Mouse (Mus musculus) ES-Bruce4 (cell line): Measurements from ENCODE around the gene Relch. TPM values are rescaled to one million over a fixed set of nuclear protein-coding genes. Genes with fewer than 3 reads are reported as not detected.
A peak's percentile ranks its signal among the peaks of the same experiment; 100 is the strongest.

ENCODE experiments used
- H3K27ac ChIP-seq: 2 replicates; pipeline ENCODE4 v1.5.1; 2012; ENCODE audit warnings: low read length, inconsistent platforms; ENCODE audit not compliant: insufficient read depth
- H3K27me3 ChIP-seq: 2 replicates; pipeline ENCODE4 v1.6.1; 2012; ENCODE audit warnings: mild to moderate bottlenecking, low read length, inconsistent platforms; ENCODE audit not compliant: control insufficient read depth, poor library complexity, insufficient read depth, severe bottlenecking
- H3K36me3 ChIP-seq: 2 replicates; pipeline ENCODE4 v1.6.1; 2012; ENCODE audit warnings: inconsistent platforms, mild to moderate bottlenecking, low read length, moderate library complexity; ENCODE audit not compliant: control insufficient read depth, poor library complexity, insufficient read depth, severe bottlenecking
- H3K4me1 ChIP-seq: one replicate; pipeline ENCODE4 v1.8.1; 2011; ENCODE audit warnings: low read length; ENCODE audit not compliant: control insufficient read depth, insufficient read depth
- H3K4me3 ChIP-seq: 2 replicates; pipeline ENCODE4 v1.5.1; 2011; ENCODE audit warnings: low read depth, mild to moderate bottlenecking, low read length
- H3K9ac ChIP-seq: 2 replicates; pipeline ENCODE4 v1.6.1; 2012; ENCODE audit warnings: low read depth, mild to moderate bottlenecking, inconsistent platforms; ENCODE audit not compliant: poor library complexity, severe bottlenecking
- H3K9me3 ChIP-seq: replicated peaks from 2 replicates; pipeline ENCODE4 v1.6.1; 2012; ENCODE audit warnings: mild to moderate bottlenecking, low read length, inconsistent platforms; ENCODE audit not compliant: control insufficient read depth, poor library complexity, insufficient read depth, severe bottlenecking
- CTCF ChIP-seq: IDR thresholded peaks from one replicate; pipeline ENCODE4 v1.8.1; 2011; ENCODE audit warnings: low read depth, low read length
- EP300 ChIP-seq: IDR thresholded peaks from 2 replicates; pipeline ENCODE4 v1.6.1; 2011; ENCODE audit warnings: low read depth, low read length; ENCODE audit not compliant: insufficient read depth
- POLR2A ChIP-seq: IDR thresholded peaks from one replicate; pipeline ENCODE4 v1.8.1; 2011; ENCODE audit warnings: low read length; ENCODE audit not compliant: insufficient read depth
- polyA plus RNA-seq: library from polyadenylated mRNA; stranded (reverse); fragments of >200 nt; gene quantifications from 2 replicates; pipeline ENCODE4 v1.2.4, GENCODE M21; 2011; ENCODE audit warnings: low read depth; ENCODE audit not compliant: missing spikeins, insufficient read depth, insufficient read length

Gene Relch
- polyA plus RNA-seq, 1 experiment = 26.5 TPM

DNA sequence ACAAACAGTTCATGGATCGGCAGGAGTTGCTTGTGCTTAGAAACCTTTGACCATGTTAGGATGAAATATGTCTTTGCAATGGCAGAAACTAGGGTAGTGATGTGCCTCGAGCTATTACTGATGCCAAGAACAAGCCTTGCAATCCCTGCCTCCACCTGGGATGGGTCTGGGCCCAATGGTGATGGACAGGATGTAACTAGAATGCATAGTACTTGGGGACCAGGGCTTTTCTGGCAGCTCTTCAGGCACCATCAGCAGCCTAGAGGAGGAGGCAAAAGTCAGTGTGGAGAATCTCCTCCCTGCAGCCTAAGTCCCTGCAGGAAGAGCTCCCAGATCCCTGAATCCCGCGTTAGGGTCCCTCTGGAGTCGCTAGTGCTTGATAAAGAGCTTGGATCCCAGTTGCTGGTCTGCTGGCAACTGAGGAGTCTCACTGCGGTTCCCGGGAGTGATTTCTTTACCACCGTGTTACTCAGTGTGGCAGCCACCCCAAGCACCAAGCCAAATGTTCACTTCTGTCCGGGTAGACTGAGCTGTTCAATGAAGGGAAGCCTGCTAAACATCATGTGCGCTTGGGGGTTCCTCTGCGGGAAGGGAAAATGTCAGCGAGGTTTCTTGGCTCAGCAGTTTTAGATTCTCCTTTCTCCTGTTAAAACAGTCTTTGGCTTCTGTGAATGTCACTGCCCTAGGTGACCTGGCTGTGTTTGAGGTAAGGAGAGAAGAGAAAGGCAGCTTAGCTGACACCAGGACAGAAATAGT lies 117.9 kb downstream of the Relch start:
- Histone ChIP-seq H3K9ac (0 out of 2 replicates have a peak overlapping the region, but pooled peaks have one; percentile 79), H3K4me1 (no peaks in the 10 kb centered on the region), H3K9me3 (no peaks in the 10 kb centered on the region), H3K27ac (no peak overlapping the region), H3K4me3 (peak overlapping the region; percentile 86; the same call in 1 of the 2 replicates), H3K27me3 (no peaks in the 10 kb centered on the region; the same call in none of the 2 replicates), H3K36me3 (no peaks in the 10 kb centered on the region)
- TF ChIP-seq POLR2A (no peak), EP300 (no peak)

DNA sequence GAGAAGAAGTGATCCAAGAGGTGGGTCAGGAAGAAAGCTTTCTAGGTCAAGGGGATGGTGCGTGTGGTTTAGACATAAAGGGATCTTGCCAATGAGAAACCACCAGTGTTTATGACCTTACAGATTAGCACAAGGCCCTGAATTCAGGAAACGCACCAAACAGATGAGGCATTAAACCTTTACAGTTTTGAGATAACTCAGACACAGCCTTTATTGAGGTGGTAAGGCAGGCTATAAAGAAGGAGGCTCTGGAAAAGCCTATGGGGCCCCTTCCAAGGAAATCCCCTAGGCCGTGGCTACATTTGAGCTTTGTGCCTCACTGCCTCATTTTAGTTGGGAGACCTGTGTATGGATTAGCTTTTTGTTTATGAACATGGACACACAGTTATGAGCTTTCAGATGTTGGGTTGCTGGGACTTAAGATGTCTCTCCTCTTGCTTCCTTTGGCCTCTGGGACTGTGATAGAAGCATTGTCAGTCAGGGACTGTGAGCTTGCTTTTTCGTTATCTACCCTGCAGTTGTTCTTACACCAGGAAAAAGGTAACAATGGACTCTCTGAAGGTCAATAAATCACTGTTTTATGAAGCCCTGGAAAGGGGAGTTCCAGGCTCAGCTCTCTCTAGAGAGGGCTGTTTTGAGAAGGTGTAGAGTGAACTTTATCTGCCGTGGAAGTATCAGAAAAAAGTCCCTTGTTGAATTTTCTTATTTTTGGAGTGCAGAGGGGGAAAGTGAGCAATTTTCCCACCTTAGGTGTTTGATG lies 120.8 kb downstream of the Relch start:
- Histone ChIP-seq H3K9me3 (no peaks in the 10 kb centered on the region), H3K4me1 (no peaks in the 10 kb centered on the region), H3K36me3 (no peaks in the 10 kb centered on the region), H3K27ac (no peak overlapping the region), H3K4me3 (no peak overlapping the region), H3K27me3 (no peaks in the 10 kb centered on the region; the same call in none of the 2 replicates), H3K9ac (no peak overlapping the region)
- TF ChIP-seq CTCF = no peak
- TF ChIP-seq EP300 = no peak
- no peak for TF ChIP-seq POLR2A

DNA sequence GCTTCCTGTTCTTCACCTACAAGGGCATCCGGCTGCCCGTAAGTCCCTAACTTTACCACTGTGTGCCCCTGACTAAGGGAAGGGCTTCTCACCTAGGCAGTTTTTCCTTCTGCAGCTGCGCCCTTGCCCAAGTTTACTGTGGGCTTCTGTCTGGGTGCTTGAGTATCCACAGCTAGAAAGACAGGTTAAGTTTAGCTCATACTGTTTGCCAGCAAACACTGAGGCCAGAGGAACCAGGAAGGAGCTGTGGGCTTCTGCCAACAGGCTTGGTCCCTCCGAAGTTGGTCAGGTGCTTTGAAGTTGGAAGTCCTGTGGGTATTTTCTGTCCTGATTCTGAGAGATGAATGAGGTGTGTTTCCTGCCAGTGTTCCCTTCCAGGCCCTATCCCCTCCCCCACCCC lies 121.5 kb downstream of the Relch start:
- H3K9ac ChIP-seq = no peak overlapping the region
- TF ChIP-seq EP300 (no peak), CTCF (no peak), POLR2A (no peak)
- H3K9me3 ChIP-seq = no peaks in the 10 kb centered on the region
- no peak overlapping the region for H3K27ac ChIP-seq
- H3K27me3 ChIP-seq = no peaks in the 10 kb centered on the region; the same call in none of the 2 replicates
- H3K4me3 ChIP-seq = no peak overlapping the region
- H3K36me3 ChIP-seq = no peaks in the 10 kb centered on the region
- no peaks in the 10 kb centered on the region for H3K4me1 ChIP-seq

DNA sequence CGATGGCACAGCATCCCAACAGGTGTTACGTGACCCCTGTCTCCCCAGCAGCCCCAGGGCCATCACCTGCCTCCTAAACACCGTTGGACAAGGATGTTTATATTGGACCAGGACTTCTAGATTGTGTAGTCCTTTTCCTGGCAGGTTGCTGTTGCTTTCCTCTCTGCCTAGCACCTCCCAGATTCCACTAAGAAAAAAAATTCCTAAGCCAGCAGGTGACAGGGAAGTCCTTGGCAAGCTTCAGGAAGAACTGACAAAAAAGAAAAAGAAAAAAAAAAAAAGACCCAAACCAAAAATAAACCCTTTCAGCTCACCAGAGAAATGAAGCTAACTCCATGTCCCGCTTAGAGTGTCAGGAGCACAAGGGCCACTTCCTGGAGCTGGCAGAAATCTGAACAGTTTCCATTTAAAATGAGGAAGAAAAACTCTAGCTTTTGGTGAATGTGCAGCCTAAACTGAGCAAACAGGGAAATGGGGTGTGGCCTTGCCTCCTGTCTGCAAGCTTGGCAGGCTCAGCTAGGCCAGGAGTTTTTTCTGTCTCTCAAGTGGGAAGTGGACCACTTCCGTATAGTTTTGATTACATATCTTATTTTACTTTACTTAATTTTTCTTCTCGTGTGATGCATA lies 123.2 kb downstream of the Relch start:
- no peak for TF ChIP-seq EP300
- TF ChIP-seq POLR2A = no peak
- no peak for TF ChIP-seq CTCF
- H3K27me3 ChIP-seq = no peaks in the 10 kb centered on the region; the same call in 1 of the 2 replicates
- no peaks in the 10 kb centered on the region for H3K36me3 ChIP-seq
- H3K4me1 ChIP-seq = no peaks in the 10 kb centered on the region
- H3K9me3 ChIP-seq = no peaks in the 10 kb centered on the region
- no peak overlapping the region for H3K4me3 ChIP-seq
- no peak overlapping the region for H3K27ac ChIP-seq
- no peak overlapping the region for H3K9ac ChIP-seq

DNA sequence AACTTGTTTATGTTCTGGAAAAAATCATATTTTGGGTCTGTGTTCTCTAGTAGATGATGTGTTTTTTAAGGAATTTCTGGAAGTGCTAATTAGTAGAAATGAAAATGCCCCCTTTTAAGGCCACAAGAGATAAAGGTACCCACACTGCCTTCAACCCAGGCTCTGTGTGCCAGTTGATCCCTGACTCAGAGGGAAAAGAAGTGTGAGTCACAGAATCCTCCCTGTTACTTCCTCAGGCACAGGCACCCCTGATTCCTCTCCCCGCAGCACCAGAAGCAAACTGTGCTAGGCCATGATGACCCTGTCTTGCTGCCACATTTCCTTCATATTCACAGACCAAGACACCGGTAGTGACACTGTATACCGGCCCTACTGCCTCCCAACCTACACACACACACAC lies 126.4 kb downstream of the Relch start:
- Histone ChIP-seq H3K9me3 (no peaks in the 10 kb centered on the region), H3K4me1 (no peaks in the 10 kb centered on the region), H3K36me3 (no peaks in the 10 kb centered on the region), H3K4me3 (no peak overlapping the region), H3K9ac (no peak overlapping the region), H3K27me3 (no peaks in the 10 kb centered on the region), H3K27ac (no peak overlapping the region)
- TF ChIP-seq POLR2A = no peak
- no peak for TF ChIP-seq CTCF
- no peak for TF ChIP-seq EP300
